Mouse (Mus musculus): ENCODE measurements around the gene Eif2b4.
A peak's percentile ranks its signal among the peaks of the same experiment; 100 is the strongest.

Eif2b4 gene

DNA sequence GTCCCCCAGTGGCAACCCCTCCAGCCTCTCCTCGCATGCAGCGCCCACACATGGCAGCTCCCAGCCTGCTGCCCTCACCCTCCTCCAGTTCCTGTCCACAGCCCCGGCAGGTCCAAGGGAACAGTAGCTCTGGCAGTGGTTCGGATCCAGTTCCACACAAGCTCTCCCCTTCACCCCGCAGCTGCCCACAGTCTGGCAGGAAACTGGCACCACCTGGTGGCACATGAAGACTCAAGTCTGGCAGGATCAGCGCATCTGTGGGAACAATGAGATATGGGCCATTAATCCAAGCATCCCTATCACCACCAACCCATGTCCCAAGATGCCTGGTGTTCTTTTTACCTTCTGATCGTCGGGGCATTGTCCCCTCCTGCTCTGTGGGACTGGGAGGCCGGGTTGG, 6.7 kb upstream of the Eif2b4 start:
- DNase-seq (ENCODE audit: low read depth, low spot score) = no peak

DNA sequence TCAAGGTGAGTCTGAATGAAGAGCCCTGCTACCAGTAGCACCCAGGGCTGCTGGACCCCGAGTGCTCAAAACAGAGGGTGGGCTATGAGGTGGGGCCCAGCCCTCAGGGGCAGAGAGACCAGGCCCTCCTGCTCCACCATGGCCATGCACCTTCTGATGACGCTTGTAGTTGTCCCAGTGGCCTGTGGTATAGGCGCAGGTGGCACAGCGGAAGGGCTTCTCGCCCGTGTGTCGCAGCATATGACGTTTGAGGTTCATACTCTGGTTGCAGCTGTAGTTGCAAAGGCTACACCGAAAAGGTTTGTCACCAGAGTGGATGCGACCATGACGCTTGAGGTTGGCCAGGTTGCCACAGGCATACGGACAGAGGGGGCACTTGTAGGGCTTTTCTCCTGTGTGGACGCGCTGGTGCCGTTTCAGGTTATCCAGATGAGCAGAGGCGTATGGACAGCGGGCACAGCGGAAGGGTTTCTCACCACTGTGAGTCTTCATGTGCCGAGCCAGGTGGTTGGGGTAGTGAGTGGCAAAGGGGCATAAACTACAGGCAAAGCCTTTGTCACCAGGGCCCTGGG, 6.2 kb upstream of the Eif2b4 start:
- no peak for DNase-seq (ENCODE audit: low read depth, low spot score)

DNA sequence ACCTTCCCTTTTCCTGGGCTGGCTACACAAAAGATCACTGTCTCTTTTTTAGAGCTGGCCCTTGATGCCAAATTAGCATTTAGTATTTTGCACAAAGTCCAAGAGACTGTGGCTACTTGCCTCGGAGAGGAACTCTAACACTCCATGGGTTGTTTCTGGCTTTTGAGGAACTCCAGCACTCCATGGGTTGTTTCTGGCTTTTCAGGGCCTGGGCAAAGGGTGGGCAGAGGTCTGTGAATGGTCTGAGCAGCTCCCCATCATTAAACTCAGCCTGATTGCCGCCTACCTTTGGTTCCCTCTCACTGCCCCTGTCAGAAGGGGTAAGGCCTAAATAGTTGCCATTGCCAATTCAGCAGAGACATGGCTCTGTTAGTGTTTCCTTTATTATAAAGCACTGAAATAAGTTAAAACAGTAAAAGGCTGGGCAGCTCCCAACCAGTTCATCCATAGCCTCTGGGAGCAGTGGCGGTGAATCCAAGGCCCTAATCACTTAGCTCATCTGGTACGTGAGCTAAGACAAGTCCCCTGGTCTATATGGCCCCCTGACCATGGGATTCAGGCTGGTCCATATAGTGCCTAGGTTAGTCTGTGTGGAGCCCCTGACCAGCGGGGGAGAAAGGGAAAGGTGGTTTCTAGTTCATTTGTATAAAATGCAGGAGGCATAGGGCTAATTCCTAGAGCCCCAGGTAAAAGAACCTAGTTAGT, 5.5 kb upstream of the Eif2b4 start:
- DNase-seq (ENCODE audit: low read depth, low spot score) = no peak

DNA sequence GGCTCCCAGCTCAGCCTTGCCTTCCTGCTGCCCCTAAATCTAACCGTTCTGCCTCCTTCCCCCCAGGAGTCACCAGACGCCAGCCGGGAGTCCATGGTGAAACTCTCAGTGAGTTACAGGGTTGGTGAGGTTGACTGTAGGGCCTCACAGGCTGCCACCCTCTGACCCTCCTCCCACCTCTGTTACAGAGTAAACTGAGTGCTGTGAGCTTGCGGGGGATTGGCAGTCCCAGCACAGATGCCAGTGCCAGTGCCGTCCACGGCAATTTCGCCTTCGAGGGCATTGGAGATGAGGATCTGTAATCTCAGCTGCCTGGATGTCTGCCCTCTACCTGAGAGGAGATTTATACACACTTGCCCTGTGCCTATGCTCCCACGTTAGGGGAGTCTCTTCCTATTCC, 4.9 kb upstream of the Eif2b4 start:
- no peak for DNase-seq (ENCODE audit: low read depth, low spot score)

DNA sequence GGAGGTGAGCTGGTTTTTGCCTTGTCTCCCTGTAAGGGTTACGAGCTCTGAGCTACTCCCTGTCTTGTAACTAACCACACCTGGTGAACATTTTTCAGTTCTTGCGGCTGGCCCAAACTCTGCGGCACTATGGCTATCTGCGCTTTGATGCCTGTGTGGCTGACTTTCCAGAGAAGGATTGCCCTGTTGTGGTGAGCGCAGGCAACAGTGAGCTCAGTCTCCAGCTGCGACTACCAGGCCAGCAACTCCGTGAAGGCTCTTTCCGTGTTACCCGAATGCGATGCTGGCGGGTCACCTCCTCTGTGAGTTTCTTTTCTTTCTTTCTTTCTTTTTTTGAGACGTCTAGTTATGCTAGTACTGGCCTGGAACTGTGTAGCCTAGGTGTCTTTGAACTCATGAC, 3.8 kb upstream of the Eif2b4 start:
- DNase-seq (ENCODE audit: low read depth, low spot score) = no peak

DNA sequence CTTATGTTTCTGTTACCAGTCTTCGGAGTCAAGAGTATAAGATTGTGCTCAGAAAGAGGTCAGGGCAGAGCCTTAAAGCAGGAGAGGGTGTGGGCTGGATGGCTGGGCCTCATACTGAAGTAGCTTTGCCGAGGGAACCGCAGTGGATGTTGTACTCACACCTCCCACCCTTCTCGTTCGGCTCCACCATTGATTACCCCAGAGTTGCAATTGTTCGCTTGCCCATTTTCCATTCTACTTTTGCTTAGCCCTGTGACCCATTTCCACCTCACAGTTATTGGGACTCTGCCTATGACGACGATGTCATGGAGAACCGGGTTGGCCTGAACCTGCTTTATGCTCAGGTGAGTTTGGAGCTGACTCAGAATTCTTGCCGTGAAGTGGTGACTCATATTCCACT, 3.0 kb upstream of the Eif2b4 start:
- no peak for DNase-seq (ENCODE audit: low read depth, low spot score)

DNA sequence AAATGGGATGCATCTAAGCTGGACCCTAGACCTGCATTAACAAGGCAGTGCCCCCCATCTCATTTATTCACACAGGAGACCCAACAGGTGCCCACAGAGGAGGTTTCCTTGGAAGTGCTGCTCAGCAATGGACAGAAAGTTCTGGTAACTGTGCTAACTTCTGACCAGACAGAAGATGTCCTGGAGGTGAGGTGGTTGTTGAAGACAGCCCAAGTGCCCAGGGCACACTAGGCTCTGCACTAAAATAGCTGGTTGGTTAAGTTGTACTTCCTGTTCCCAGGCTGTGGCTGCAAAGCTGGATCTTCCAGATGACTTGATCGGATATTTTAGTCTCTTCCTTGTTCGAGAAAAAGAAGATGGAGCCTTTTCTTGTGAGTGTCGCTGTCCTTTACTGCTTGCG, 2.4 kb upstream of the Eif2b4 start:
- no peak for DNase-seq (ENCODE audit: low read depth, low spot score)

DNA sequence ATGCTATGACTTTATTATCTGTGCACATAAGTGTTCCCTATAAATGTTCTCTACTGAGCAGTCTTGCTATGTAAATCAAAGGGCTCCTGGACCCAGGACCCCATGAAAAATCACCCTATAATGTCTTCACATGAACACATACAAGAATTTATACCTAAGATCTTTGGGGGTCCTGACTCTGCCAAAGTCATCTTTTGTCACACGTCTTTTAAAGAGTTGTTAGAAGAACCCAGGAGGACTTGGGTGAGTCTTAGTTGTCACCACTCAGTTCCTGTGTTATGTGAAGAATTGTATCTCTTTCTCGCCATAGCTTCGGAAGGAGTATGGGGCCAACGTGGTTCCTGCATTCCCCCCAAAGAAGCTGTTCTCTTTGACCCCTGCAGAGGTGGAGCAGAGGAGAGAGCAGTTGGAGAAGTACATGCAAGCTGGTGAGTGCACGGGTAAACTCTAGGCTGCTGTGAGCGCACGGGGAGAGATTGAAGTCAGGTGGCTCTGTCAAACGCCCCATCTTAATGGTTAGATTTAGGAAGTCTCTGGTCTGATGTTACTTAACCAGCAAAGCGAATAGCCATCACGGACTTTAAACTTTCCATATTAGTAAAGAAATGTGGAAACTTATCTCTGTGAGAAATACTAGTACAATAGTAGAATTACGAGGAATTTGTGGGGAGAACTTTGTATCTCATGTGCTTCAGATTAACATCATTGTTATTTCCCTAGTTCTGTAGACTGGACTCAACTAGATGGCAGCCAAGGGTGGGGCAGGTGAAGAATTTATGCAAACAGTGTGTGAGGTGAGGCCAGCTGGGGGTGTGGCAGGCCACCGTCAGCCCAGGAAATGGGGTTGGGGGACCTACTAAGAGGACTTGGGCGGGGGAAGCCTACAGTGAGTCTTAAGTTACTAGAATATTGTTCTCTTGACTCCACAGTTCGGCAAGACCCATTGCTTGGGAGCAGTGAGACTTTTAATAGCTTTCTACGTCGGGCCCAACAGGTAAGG, 1.6 kb upstream of the Eif2b4 start:
- DNase-seq (ENCODE audit: low read depth, low spot score) = no peak

DNA sequence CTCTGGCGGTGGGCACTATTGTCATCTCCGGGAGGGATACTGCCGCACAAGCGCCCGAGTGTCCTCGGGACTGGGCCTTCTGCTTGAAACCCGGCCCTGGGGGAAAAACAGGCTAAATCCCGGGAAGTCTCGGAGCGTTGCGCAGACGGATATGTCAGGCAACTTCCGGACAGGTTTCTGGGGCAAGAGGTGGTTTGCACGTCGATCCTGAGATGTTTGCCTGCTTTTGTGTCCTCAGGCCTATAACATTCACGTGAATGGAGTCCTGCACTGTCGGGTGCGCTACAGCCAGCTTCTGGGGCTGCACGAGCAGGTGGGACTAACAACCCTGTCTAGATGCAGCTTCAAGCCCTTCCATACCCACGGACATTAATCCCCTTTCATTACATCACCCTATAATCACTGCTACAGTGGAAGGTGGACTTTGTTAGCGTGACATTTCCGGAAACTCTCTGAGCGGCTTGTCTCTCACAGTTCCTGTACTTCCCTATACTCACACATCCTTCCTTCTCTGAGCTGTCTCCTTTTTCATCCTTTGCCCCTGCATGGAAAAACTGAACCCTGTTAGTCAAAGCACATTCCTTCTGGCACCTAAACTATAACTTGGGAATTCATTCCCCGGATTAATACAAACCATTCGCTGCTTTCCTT, 526 bp upstream of the Eif2b4 start:
- DNase-seq (ENCODE audit: low read depth, low spot score) = peak; percentile 9

DNA sequence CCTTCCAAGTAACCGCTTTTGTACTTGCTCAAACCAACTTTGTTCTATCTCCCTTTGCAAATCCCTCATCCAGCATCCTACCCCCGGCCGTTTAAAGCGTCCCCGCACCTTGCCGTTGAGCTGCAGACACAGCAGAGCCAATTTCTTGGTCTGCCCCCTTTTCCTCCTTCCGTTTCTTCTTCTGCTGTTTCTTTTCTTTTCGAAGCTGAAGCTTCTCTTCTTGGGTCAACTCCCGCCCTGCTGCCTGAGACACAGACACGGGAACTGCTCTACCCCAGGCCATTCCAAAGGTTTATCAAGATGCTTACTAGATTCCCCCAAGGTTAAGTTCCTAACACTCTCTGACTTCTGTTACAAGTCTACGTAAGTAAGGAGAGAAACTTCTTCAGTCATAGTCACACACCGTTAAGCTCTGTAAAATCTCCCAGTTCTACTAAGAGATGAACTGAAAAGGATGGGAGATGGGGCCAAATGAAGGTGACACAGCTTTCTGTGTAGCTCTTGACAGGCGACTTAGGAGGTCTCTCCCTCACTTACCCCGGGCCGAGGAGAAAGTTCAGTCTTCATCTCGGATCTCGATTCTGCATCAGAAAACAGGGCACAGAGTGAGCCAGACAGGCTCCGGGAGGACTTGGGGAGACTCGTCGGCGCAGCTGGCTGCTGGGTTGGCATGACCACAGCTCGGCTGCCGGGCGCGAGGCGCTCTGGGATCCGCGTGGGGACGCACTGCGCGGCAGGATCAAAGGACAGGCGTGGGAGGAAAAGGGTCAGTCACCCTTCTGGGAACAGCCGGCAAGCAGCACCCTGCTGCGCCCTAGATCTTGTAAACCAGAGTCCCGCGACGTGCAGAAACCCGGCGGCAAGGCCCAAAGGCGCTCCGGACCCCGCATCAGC, 938 bp downstream of the Eif2b4 start:
- peak; percentile 70 for DNase-seq (ENCODE audit: low read depth, low spot score)

DNA sequence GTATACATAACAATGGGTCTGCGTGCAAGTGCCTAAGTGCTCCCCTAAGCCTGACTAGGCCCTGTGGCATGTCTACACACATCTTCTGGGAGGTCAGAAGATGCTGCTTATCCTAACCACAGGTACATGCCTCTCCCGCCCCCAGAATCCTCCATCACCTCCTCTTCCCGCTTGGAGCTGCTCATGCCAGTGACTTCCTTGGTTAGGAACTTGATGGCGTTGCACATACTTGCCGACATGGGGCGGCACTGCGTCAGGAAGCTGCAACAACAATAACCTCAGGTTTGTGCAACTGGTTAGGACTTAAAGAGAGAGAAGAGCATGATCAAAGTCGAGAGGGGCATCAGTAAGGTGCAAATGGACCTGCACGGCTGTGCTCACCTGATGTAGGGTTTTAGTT, 3.0 kb downstream of the Eif2b4 start:
- no peak for DNase-seq (ENCODE audit: low read depth, low spot score)

DNA sequence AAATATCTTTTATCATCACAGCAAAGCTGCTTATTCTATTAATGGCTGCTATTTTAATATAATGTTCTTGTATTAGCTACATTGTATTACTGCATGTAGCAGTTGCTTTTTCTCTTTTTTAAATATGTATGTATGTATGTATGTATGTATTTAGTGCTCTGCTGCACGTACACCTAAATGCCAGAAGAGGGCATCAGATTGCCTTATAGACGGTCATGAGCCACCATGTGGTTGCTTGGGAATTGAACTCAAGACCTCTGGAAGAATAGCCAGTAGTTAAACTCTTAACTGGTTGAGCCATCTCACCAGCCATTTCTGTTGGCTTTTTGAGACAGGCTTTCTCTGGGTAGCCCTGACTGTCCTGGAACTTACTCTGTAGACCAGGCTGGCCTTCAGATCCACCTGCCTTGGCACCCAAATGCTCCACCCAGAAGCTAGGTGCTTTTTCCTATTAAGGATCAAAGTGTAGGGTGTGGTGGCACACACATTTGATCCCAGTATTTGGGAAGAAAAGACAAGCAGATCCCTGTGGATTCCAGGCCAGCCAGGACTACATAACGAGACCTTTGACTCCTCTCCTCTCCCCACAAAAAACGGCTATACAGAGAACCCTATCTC, 4.9 kb downstream of the Eif2b4 start:
- no peak for DNase-seq (ENCODE audit: low read depth, low spot score)

DNA sequence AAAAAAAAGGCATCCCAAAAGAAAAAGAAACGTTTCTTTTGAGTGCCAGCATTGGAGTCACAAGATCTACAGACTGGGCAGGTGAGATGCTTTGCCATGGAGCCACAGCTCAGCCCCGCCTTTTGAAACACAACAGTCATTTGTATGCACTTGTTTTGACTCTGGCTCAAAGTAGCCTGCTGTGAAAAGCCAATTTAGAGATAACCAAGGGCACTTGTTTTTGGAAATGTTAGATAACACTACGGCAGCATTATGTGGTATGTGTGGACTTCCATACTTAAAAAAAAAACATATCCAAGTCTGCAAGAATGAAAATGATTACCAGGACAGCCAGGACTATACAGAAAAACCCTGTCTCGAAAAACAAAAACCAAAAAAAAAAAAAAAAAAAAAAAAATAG, 9.6 kb downstream of the Eif2b4 start:
- no peak for DNase-seq (ENCODE audit: low read depth, low spot score)

DNA sequence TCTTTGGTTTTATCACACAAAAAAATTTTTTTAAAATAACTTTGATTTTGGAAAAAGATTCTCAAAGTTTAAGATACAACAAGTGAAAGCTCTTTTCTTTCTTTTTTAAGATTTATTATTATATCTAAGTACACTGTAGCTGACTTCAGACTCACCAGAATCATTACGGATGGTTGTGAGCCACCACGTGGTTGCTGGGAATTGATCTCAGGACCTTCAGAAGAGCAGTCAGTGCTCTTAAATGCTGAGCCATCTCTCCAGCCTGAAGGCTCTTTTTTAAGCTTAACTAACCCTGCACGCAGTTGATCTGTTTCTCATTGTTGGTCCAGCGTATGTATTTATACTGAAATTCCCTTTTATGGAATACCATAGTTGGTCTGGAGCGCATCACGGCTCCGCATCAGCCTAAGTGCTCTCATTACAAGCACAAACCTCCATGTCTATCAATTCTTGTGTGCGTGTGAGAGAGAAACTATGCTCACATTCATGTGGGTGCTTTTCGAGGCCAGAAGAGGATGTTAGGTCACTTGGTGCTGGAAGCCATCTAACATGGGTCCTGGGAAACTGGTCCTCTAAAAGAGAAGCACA, 12.0 kb downstream of the Eif2b4 start:
- DNase-seq (ENCODE audit: low read depth, low spot score) = no peak

DNA sequence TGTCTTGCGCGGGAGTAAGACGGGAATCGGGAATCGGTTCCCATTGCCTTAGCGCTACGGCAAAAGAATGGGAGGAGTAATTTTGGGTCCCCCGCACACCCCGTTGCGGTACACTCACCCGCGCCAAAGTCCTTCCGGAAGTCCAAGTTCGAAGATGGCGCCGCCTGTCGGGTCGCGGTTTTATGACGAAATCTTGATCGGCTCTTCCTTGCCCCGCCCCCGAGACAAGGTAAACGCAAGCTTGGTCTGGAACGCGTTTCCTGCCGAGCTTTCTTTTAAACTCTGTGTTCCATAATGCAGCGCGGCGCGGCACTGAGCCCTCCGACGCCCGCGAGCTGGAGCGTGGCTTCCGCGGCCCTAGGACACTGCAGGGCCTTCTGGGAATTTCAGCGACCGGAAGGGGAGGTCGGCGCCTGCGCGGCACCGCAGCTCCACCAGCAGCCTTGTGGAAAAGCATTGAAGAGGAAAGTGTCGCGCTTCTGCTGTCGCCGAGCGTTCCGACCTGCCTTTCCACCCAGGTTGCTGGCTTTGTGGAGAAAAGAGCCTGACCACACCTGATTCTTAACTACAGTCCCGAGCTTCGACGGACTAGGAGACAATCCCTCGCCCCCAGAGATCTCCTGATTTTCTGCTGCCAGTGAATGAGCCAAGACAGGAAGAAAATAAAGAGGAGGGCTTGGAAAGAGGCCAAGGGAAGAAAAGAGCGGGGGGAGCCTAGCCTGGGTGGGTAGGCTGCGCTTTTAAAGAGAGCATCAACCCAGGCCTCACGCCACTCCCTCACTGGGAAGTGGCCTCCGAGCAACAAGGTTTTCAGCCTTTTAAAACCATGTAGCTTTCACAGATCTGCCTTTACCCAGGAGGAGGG, 13.2 kb downstream of the Eif2b4 start, which contains the start of the genes Gm29609 and Gtf3c2:
Gene Gm29609 (minus strand): TSS at position 146 of the 865 bp plus-strand sequence.
Gene Gtf3c2 (minus strand): TSS at position 379 of the 865 bp plus-strand sequence.
- peak; percentile 95 for DNase-seq (ENCODE audit: low read depth, low spot score)

DNA sequence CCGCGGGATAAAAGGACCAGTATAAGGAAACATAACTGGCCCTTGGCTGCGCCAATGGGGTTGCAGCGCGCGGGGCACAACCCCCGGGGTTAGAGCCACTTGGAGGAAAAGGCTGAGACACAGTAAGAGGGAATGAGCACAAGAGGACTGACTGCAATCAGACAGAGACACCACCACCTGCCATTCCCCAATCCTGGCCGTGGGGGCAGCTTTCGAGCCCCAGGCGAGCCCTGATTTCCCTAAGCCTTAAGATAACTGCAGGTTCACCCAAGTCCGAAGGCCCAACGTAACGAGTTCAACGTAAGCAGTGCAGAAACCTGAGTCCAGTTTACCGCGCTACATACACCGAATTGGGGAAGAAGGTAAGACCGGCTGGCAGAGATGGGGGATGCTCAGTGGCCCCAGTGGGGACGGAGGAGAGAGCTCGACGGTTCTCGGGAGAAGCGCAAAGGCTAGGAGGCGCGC, 13.9 kb downstream of the Eif2b4 start:
- DNase-seq (ENCODE audit: low read depth, low spot score) = peak; percentile 43

DNA sequence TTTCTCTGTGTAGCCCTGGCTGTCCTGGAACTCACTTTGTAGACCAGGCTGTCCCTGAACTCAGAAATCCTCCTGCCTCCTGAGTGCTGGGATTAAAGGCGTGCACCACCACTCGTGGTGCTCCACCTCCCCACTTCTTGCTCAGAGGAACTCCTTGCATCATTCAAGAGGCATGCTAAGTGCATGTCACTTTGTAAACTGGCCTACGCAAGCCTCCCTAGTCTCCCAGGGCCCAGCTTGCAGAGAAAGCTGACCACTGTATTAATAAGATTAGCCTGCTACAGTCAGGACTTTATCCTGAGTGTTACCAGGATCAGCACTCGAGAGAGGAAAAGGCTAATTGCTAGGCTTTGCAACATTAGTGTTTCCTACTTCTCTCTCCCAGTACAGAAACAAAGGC, 24.6 kb downstream of the Eif2b4 start:
- no peak for DNase-seq (ENCODE audit: low read depth, low spot score)

DNA sequence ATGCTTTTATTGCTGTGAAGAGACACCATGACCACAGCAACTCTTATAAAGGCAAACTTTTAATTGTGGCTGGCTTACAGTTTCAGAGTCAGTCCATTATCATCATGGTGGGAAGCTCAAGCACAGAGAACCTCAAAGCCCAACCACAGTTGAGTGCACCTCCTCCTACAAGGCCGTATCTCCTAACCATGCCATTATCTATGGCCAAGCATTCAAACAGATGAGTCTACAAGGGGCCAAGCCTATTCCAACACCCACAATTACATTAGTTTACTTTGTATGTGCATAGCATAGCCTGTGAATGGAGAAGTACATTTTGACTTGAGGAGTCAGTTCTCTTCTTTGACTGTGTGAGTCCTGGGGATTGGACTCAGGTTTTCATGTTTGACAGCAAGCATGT, 28.4 kb downstream of the Eif2b4 start:
- DNase-seq (ENCODE audit: low read depth, low spot score) = no peak

DNA sequence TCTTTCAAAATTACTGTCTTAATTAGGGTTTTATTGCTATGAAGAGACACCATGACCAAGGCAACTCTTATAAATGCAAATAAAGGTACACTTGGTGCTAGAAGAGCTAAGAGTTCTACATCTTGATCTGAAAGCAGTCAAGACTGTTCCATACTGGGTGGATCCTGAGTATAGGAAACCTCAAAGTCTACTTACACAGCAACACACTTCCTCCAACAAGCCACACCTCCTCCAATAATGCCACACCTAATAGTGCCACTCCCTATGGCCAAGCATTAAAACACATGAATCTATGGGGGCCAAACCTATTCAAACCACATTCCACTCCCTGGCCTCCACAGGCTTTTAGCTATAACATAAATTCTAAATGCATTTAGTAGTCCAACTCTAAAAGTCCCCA, 30.8 kb downstream of the Eif2b4 start:
- no peak for DNase-seq (ENCODE audit: low read depth, low spot score)
